Mouse (Mus musculus) thymus, postnatal 14 days (tissue): Measurements from ENCODE around the gene Tmem198.
A peak's percentile ranks its signal among the peaks of the same experiment; 100 is the strongest.

Experiments used
- DNase-seq: peaks from one replicate; pipeline ENCODE4 v3.0.0; 2021

Tmem198 gene

GRCm38 (mm10) chr1:75478916-75479634 lies at the start of gene Tmem198, which contains the start of gene Chpf:
Gene Tmem198, plus strand, starts transcription at chr1:75479532.
Gene Chpf, minus strand, starts transcription at chr1:75479307.
- DNase-seq, result peak; percentile 98

DNA sequence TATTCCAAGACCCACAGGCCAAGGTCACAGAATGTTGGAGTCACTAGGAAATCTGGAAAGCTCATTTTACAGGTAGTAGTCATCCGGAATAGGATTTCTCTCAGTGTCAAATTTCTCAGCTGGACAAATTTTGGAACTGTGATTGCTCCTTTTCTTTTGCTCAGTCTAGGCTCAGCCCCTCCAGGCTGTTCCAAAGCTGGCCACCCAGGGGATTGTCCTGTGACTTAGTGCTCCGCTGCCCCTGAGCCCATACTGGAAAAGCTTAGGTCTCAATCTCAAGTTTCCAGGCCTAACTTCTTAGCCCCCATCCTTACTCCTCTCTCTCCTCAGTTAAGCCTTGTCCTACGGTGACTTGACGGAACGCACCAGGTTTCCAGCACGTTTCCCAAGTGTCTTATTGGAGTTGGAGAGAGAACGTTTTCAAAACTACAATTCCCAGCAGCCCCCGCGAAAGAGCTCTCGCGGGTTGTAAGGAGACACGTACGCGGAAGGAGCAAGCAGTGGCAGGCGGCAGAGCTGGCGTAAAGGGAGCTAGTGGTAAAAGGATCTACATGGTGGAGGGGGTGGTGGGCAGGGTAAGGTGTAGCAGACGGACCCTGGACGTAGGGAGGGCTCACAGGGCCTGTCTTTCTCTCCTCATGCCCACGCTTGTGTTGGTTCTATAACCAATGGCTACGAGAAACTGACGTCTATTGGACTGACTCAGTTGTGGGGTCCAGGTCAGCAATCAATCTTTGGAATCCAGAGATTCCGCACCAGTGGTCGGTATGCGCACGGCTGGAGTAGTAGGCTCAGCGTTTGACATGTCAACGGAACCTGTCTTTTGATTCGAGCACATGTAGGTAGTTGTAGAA lies 43.6 kb upstream of the Tmem198 start, which contains the start of gene Gmppa:
Gene Gmppa (plus strand): TSS at position 456 of the 854 bp plus-strand sequence.
- DNase-seq, result peak; percentile 79

DNA sequence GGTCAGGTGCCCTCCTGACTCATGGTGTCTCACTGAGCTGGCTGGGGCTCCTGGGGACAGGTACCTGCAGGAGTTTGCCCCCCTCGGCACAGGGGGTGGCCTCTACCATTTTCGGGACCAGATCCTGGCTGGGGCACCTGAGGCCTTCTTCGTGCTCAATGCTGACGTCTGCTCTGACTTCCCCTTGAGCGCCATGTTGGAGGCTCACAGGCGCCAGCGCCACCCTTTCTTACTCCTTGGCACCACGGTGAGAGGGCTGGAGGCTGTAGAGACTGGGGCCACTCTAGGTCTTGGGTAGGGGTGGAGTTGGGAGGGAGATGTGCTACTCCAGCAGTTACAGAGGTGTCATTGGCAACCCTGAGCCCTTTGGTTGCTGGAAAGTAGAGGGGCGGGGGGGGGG lies 40.5 kb upstream of the Tmem198 start:
- no peak for DNase-seq

DNA sequence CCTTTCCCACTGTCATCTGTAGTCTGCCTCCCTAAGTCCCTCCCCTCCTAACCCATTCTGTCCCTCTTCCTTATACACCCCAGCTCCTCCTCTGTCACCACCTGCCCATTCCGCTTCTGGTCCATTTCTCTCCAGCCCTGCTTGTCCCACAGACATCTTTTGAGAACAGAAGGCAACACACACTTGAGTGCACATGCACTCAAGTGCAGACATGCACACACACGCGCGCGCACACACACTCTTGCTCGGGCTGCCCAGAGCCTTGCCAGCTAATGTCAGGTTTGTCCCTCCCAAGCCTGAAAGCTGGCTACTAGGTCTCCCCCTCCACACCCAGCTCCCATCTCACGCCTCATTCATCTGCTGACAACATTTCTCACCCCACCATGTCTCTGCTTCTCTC lies 38.7 kb upstream of the Tmem198 start:
- no peak for DNase-seq

DNA sequence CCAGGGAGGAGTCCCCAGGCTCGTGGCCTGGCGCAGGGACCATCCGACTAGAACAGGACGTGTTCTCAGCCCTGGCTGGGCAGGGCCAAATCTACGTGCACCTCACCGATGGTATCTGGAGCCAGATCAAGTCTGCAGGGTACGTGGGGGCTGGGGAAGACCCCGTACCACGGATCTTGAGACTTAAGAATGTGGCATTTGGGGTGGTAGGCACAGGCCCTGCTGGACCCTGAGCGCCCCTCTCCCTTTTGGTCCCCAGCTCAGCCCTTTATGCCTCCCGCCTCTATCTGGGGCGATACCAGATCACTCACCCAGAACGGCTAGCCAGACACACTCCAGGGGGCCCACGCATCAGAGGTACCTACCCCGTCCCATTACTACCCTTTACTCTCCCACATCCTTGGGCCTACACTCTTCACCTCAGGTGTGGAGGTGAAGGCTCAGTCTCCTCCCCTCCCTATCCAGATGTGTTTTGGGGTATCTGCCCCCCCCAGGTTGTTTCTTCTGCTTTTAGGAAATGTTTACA lies 37.8 kb upstream of the Tmem198 start:
- DNase-seq, result no peak

DNA sequence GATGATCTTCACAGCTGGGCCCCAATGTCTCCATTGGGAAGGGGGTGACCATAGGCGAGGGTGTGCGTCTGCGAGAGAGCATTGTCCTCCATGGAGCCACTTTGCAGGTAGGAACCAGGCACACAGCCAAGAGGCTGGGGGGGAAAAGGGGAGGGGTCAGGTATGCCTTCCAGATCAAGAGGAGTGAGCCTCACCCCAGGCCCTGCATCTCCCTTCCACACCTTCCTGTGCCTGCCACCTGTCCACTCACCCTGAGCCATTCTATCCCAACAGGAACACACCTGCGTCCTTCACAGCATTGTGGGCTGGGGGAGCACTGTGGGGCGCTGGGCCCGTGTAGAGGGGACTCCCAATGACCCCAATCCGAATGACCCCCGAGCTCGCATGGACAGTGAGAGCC lies 37.2 kb upstream of the Tmem198 start:
- DNase-seq, result no peak

GRCm38 (mm10) chr1:75442811-75443210 lies 36.5 kb upstream of the Tmem198 start:
- no peak for DNase-seq

- DNase-seq, result no peak
Observed at GRCm38 (mm10) chr1:75443247-75444024, 35.9 kb upstream of the Tmem198 start.

DNA sequence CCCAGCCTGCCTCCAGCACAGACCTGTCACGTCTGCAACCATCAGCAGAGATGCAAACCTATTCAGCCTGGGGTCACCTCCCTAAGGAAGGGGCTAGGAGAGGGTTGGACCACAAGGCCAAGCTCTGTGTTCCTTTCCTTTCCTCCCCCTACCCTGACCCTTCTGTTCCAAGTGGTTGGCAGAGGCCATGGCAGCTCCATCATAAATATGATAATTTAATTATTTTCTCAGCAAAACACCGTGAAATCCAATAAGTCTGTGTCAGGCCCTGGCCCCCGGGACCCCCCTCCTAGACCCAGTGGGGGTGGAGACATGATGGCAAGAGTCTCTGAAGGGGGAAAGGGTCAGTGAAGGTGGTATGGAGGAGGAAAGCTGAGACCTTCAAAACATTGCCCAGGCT lies 35.1 kb upstream of the Tmem198 start:
- no peak for DNase-seq

GRCm38 (mm10) chr1:75445141-75445701 lies 34.1 kb upstream of the Tmem198 start:
- no peak for DNase-seq

DNA sequence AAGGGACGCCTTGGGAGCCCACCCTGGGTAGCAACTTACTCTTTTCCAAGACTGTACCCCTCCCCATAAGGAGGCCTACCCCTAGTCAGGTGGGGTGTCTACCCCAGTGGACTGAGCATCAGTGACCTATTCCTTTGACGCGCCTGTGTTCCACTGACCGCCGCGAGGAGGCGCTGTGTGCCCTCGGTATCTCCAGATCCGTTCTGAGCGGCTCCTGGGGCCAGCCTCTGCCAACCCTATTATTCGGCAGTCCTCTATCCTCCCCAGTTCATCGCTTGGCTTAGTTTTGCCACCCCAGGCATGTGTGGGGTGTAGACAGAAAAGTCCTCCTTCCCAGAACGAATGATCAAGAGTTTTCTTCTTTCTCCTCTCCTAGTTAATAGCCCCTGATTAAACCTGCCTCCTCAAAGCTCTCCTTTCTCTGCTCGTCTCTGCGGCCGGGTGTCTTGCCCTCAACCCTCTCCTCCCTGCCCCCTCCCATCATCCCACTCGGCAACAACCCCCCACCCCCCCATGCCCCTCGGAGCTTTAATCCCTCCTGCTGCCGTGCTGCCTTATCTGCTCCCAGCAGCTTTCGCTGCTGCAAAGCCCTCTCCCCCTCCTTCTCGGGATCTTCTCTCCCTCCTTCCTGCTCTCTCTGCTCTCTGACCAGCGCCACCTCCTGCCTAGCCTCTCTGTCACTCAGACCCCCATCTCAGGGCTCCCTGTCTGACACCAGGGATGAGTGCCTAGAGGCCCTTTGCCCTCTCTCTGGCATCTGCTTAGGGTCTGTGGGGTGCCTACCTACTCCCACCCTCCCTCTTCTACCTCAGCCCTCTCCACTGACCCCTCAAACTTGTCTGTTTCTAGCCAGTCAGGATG lies 33.4 kb upstream of the Tmem198 start:
- DNase-seq, result peak; percentile 65

DNA sequence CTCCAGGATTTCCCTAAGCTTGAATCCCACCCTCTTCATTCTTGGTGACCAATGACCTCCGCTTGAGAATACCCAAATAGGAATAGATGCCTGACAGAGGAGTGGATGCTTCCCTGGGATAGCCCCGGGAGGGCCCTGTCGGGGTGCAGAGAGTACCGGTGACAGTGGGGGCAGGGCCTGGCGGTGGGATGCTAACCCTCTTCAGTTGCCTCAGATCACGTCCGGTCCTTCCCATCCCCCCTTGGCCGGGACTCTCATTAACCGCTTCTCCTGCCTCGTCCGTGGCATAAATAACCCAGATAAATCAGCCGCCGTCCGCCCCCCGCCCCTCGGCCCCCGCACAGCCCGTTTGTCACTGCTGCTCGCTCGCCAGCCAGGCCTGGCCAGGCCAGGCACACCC lies 32.7 kb upstream of the Tmem198 start:
- no peak for DNase-seq

DNA sequence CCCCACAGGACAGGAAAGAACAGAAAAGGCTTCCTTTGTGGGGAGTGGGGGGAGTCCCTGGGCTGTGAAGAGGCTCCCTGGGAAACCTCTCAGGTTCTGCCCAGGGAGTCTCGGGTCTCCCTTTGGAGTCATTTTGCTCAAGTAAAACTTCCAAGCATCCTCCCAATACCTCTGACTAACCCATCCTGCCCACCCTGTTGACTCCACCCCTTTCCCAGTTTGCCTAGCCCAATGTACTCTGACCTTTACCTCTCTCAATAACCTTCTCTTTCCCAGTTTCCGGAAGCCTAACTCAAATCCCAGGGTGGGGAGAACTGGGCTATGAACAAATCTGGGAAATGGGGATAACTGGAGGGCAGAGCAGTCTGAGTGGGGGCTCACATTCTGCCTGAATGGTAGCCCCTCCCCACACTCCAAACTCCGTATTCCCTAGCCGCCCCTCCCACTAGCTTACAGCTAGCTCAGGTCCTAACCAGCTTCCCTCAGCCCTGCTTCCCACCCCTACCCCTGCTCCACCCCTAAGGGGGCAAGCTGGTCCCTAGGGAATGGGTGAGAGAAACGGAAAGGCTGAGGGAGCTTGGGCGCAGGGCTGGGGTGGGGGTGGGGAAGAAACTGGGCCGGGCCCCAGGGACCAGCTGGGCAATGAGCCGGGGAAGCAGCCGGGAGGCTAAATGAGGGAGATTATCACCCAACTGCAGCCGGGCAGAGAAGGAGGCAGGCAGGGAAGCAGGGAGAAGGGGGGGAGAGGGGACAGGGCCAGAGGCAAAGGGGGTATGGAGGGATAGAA lies 31.9 kb upstream of the Tmem198 start:
- DNase-seq, result no peak

DNA sequence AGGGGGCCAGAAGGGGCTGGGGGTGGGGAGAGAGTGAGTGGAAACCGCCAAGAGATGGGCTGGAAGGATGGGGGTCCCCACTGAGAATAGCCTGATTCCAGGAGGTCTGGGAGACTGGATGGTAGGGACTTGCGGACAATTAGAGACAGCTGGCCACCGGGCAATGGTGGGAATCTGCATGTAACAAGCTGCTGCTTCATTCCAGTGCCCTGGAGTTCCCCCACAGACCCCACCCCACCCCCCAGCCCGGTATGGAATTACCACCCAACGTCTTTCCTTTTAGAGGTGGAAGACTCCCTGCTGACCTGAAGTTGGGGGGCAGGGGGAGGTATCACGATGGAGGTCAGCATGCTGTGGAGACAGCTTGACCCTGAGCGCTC lies 31.3 kb upstream of the Tmem198 start:
- no peak for DNase-seq

- no peak for DNase-seq
Observed at GRCm38 (mm10) chr1:75448937-75449336, 30.4 kb upstream of the Tmem198 start.

GRCm38 (mm10) chr1:75449377-75450135 lies 29.8 kb upstream of the Tmem198 start:
- no peak for DNase-seq

- no peak for DNase-seq
Observed at GRCm38 (mm10) chr1:75450314-75451005, 28.9 kb upstream of the Tmem198 start, which contains the start of gene Asic4. Gene Asic4, plus strand, starts transcription at chr1:75450436.

DNA sequence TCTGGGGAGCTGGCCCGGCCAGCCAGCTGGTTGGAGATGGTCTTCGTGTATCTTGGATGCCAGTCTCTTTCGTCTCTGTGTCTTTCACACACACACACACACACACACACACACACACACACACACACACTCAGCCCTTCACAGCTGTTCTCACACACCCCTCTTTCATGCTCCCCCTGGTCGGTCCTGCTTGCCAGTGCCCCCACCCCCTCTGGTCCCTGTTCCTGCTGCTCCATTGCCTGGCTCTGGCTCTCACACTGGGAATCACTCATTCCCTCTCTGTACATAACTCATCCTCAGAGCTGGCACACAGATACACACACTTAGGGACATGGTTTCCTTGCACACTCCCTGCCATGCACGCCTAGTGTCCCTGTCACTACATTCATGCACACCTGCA lies 27.4 kb upstream of the Tmem198 start:
- DNase-seq, result no peak

- no peak for DNase-seq
Observed at GRCm38 (mm10) chr1:75455433-75455832, 23.9 kb upstream of the Tmem198 start.
